28 mouse cellular contexts compared by ENCODE assay signal in genomic region chr16:14885372-14885771, GRCm38 (mm10). TPM values are rescaled to one million over a fixed set of nuclear protein-coding genes. Genes with fewer than 3 reads are reported as not detected.
DNase-seq lines count a peak whose midpoint lies in the region; ATAC-seq and TF ChIP-seq lines count a peak whose summit lies in the region.
"Had no signal": no experiment of that assay in that cellular context is flagged by ENCODE, and none has a peak within 500 bp of the region (broad histone marks: within the 10 kb centered on the region; RNA-seq: fewer than 3 reads in every experiment).

No protein-coding gene starts in this region.

- in situ Hi-C loops in CH12.LX (cut with MboI; ENCODE audit: low pct_ligation_motif_present, low pct_unique_long_range_greater_than_20kb, low sequenced_read_pairs): no loop called here

- no peak for TF ChIP-seq EP300 in CH12.LX (IDR thresholded peaks at IDR 0.05; ENCODE audit: low read length)

- peak; percentile 62 for ATAC-seq in stomach, embryonic 16.5 days (ENCODE audit: insufficient read depth, low FRiP score)
- ATAC-seq in frontal cortex, adult (ENCODE audit: low TSS enrichment): no peak
- ATAC-seq in intestine, postnatal 0 days: no peak
- ATAC-seq: activated CD4-positive, CD25-positive, alpha-beta regulatory T cell, adult 4 months; CD4-positive, CD25-positive, alpha-beta regulatory T cell, adult 4 months; forebrain, embryonic 13.5 days; forebrain, embryonic 16.5 days had no signal

- H3K9ac ChIP-seq in CH12.LX (ENCODE audit: insufficient read depth, low read depth): no peak overlapping the region
- H3K9ac ChIP-seq in stomach, embryonic 16.5 days (ENCODE audit: low read length): no peak overlapping the region
- no peak overlapping the region for H3K9ac ChIP-seq in intestine, postnatal 0 days (ENCODE audit: low read depth, low read length)
- H3K9ac ChIP-seq: embryonic facial prominence, embryonic 12.5 days; embryonic facial prominence, embryonic 15.5 days; forebrain, embryonic 13.5 days; hindbrain, embryonic 12.5 days; hindbrain, embryonic 15.5 days had no signal

- H3K4me3 ChIP-seq in CH12.LX (replicated peaks in 1 of 3; ENCODE audit: low read depth in 2 of 3, low read length in 2 of 3, poor library complexity in 1 of 3): no peak overlapping the region
- H3K4me3 ChIP-seq in stomach, embryonic 16.5 days (replicated peaks; ENCODE audit: low read length): no peak overlapping the region
- H3K4me3 ChIP-seq in intestine, postnatal 0 days (ENCODE audit: low read depth, low read length): no peak overlapping the region
- H3K4me3 ChIP-seq: embryonic facial prominence, embryonic 12.5 days; embryonic facial prominence, embryonic 15.5 days; erythroblast, embryonic 14.5 days; forebrain, embryonic 13.5 days; gastrocnemius, adult 2 months; hindbrain, embryonic 12.5 days; hindbrain, embryonic 15.5 days had no signal

- peaks cover 13 to 18% of the 10 kb centered on the region in 2 experiments for H3K4me1 ChIP-seq in CH12.LX (ENCODE audit: control insufficient read depth in 1 of 2, insufficient read depth in 2 of 2)
- H3K4me1 ChIP-seq in stomach, embryonic 16.5 days (ENCODE audit: control insufficient read depth, insufficient read depth, low read length): no peaks in the 10 kb centered on the region
- H3K4me1 ChIP-seq in intestine, postnatal 0 days (replicated peaks; ENCODE audit: control insufficient read depth, insufficient read depth, low read length): no peaks in the 10 kb centered on the region
- H3K4me1 ChIP-seq: embryonic facial prominence, embryonic 12.5 days; embryonic facial prominence, embryonic 15.5 days; forebrain, embryonic 13.5 days; hindbrain, embryonic 12.5 days; hindbrain, embryonic 15.5 days had no signal

- dilution Hi-C loops in CH12.LX (cut with MboI; ENCODE audit: extremely low pct_ligation_motif_present, extremely low pct_unique_long_range_greater_than_20kb, low sequenced_read_pairs): no loop called here

- no peak for TF ChIP-seq CTCF in CH12.LX (conservative IDR thresholded peaks at IDR 0.05 in 1 of 2, IDR thresholded peaks at IDR 0.05 in 1 of 2; ENCODE audit: low read depth in 2 of 2, low read length in 2 of 2)
- no peak for TF ChIP-seq CTCF in intestine, postnatal 0 days (IDR thresholded peaks at IDR 0.05; ENCODE audit: low read depth)

- TF ChIP-seq RAD21 in CH12.LX (IDR thresholded peaks at IDR 0.05; ENCODE audit: low read depth, low read length): no peak

- no peak for TF ChIP-seq POLR2A in CH12.LX (IDR thresholded peaks at IDR 0.05; ENCODE audit: low read depth, low read length)

- no peaks in the 10 kb centered on the region for H3K9me3 ChIP-seq in CH12.LX (replicated peaks; ENCODE audit: low read length)
- no peaks in the 10 kb centered on the region for H3K9me3 ChIP-seq in stomach, embryonic 16.5 days (replicated peaks; ENCODE audit: control insufficient read depth, low read length)
- H3K9me3 ChIP-seq in intestine, postnatal 0 days (ENCODE audit: control insufficient read depth): no peaks in the 10 kb centered on the region
- H3K9me3 ChIP-seq: embryonic facial prominence, embryonic 12.5 days; embryonic facial prominence, embryonic 15.5 days; forebrain, embryonic 13.5 days; hindbrain, embryonic 12.5 days; hindbrain, embryonic 15.5 days had no signal

- no peaks in the 10 kb centered on the region for H3K36me3 ChIP-seq in CH12.LX (replicated peaks in 1 of 2; ENCODE audit: control insufficient read depth in 1 of 2, insufficient read depth in 1 of 2, low read length in 1 of 2)
- H3K36me3 ChIP-seq in stomach, embryonic 16.5 days (ENCODE audit: control insufficient read depth, insufficient read depth, low read length): no peaks in the 10 kb centered on the region
- no peaks in the 10 kb centered on the region for H3K36me3 ChIP-seq in intestine, postnatal 0 days (ENCODE audit: control insufficient read depth, insufficient read depth)
- H3K36me3 ChIP-seq: embryonic facial prominence, embryonic 12.5 days; embryonic facial prominence, embryonic 15.5 days; hindbrain, embryonic 12.5 days; hindbrain, embryonic 15.5 days had no signal

- peak; percentile 32 for DNase-seq in urinary bladder, postnatal 14 days (ENCODE audit: low spot score)
- no peak for DNase-seq in urinary bladder, postnatal 25 days (ENCODE audit: low spot score)
- DNase-seq in CH12.LX (ENCODE audit: extremely low read depth): peak; percentile 40
- DNase-seq: adrenal gland, adult 8-10 months; adrenal gland, postnatal 25 days; B cell, adult 2 months; cerebellum, adult 11-12 months; cerebellum, adult 9-10 months; cerebellum, postnatal 14 days; gastrocnemius, adult 2 months; gastrocnemius, postnatal 14 days; heart, adult 11 months had no signal

- peak overlapping the region; percentile 65 for H3K4me2 ChIP-seq in CH12.LX (ENCODE audit: insufficient read depth, low read depth, poor library complexity, severe bottlenecking)
- no peak overlapping the region for H3K4me2 ChIP-seq in stomach, embryonic 16.5 days (ENCODE audit: low read depth, low read length)
- no peak overlapping the region for H3K4me2 ChIP-seq in intestine, postnatal 0 days (replicated peaks; ENCODE audit: low read depth)
- H3K4me2 ChIP-seq: embryonic facial prominence, embryonic 12.5 days; embryonic facial prominence, embryonic 15.5 days; forebrain, embryonic 13.5 days; heart, embryonic 11.5 days; hindbrain, embryonic 12.5 days; hindbrain, embryonic 15.5 days had no signal

- no peaks in the 10 kb centered on the region for H3K79me2 ChIP-seq in CH12.LX (replicated peaks; ENCODE audit: control insufficient read depth, extremely low read depth, insufficient read depth, poor library complexity, severe bottlenecking)

- no peaks in the 10 kb centered on the region for H3K27me3 ChIP-seq in CH12.LX (replicated peaks)
- H3K27me3 ChIP-seq in stomach, embryonic 16.5 days (ENCODE audit: control insufficient read depth, insufficient read depth, low read length): no peaks in the 10 kb centered on the region
- H3K27me3 ChIP-seq in intestine, postnatal 0 days (replicated peaks; ENCODE audit: control insufficient read depth, insufficient read depth, low read length): no peaks in the 10 kb centered on the region
- H3K27me3 ChIP-seq: embryonic facial prominence, embryonic 12.5 days; embryonic facial prominence, embryonic 15.5 days; forebrain, embryonic 13.5 days; hindbrain, embryonic 12.5 days; hindbrain, embryonic 15.5 days had no signal

- 50% methylated on average over 1 of the region's 1 CpGs for WGBS in stomach, embryonic 16.5 days
- 58% methylated on average over 1 of the region's 1 CpGs for WGBS in intestine, postnatal 0 days

- peak overlapping the region; percentile 32; the same call in 1 of the 2 replicates for H3K27ac ChIP-seq in CH12.LX (ENCODE audit: insufficient read depth, low read depth)
- H3K27ac ChIP-seq in stomach, embryonic 16.5 days (ENCODE audit: low read length): no peak overlapping the region
- no peak overlapping the region for H3K27ac ChIP-seq in intestine, postnatal 0 days (ENCODE audit: low read depth, low read length)
- H3K27ac ChIP-seq: embryonic facial prominence, embryonic 12.5 days; embryonic facial prominence, embryonic 15.5 days; forebrain, embryonic 13.5 days; gastrocnemius, adult 2 months; hindbrain, embryonic 12.5 days; hindbrain, embryonic 15.5 days had no signal

TF ChIP-seq in CH12.LX, 34 proteins besides CTCF, POLR2A, EP300 and RAD21:
- TF ChIP-seq SIN3A (IDR thresholded peaks at IDR 0.05; ENCODE audit: low read length) (no peak), MEF2A (IDR thresholded peaks at IDR 0.05; ENCODE audit: borderline replicate concordance, low read depth, low read length) (peak; percentile 78), JUN (IDR thresholded peaks at IDR 0.05; ENCODE audit: insufficient read depth, low read depth, low read length) (peak; percentile 13; the same call in 1 of the 2 replicates), BHLHE40 (IDR thresholded peaks at IDR 0.05; ENCODE audit: low read depth, low read length) (peak; percentile 34; the same call in 1 of the 2 replicates), IRF4 (IDR thresholded peaks at IDR 0.05; ENCODE audit: low read depth, low read length) (peak; percentile 68), TBP (conservative IDR thresholded peaks at IDR 0.05; ENCODE audit: low read depth, low read length) (no peak), TCF12 (IDR thresholded peaks at IDR 0.05; ENCODE audit: low read depth, low read length) (no peak), ETS1 (conservative IDR thresholded peaks at IDR 0.05; ENCODE audit: low read depth, low read length) (peak; percentile 65), GABPA (IDR thresholded peaks at IDR 0.05; ENCODE audit: insufficient replicate concordance, low read depth, low read length) (no peak), NELFE (IDR thresholded peaks at IDR 0.05; ENCODE audit: low read depth, low read length) (no peak), RCOR1 (conservative IDR thresholded peaks at IDR 0.05; ENCODE audit: low read depth, low read length) (0 out of 2 replicates have a peak, but pooled peaks have one; percentile 30)
TF ChIP-seq in CH12.LX: peak in this region for 6.

RNA-seq across cellular contexts. Expression of gene Efcab1, which starts 21.0 kb away (rescaled TPM):
- not detected in 2 replicates for total RNA-seq in CH12.LX (2012; rRNA removed)
- not detected in 2 replicates for total RNA-seq in CH12.LX (2014; rRNA removed)
- polyA plus RNA-seq in CH12.LX (2012; ENCODE audit: insufficient read length, low read depth): not detected in 2 replicates
- polyA plus RNA-seq in stomach, embryonic 16.5 days (2015; fragmentation: Nextera tagmentation; extraction: Ambion mirVana): 14.4 and 16.3 TPM in 2 replicates
- polyA plus RNA-seq in intestine, postnatal 0 days (2015; fragmentation: Nextera tagmentation; extraction: Ambion mirVana): 0.78 TPM in 2 replicates
- total RNA-seq: gastrocnemius, adult 2 months; gastrocnemius, postnatal 14 days; heart, adult 8-10 months; heart, postnatal 25 days; hematopoietic stem cell, adult 5-6 weeks had no signal
- polyA plus RNA-seq: activated CD4-positive, CD25-positive, alpha-beta regulatory T cell, adult 4 months; CD4-positive, CD25-positive, alpha-beta regulatory T cell, adult 4 months; erythroblast, embryonic 14.5 days had no signal
